Mouse (Mus musculus) bone marrow, adult 2 months (tissue): Measurements from ENCODE around the gene Cln5. TPM values are rescaled to one million over a fixed set of nuclear protein-coding genes. Genes with fewer than 3 reads are reported as not detected.

ENCODE experiments used
- H3K27ac ChIP-seq: fragments of 200-500 bp; 2 replicates; pipeline ENCODE4 v1.5.1; 2012; ENCODE audit warnings: low read depth, mild to moderate bottlenecking, control low read depth, inconsistent platforms, low read length; ENCODE audit not compliant: control insufficient read depth, poor library complexity, insufficient read depth
- H3K4me1 ChIP-seq: fragments of 200-500 bp; 2 replicates; pipeline ENCODE4 v1.6.1; 2011; ENCODE audit warnings: low read length; ENCODE audit not compliant: control insufficient read depth, insufficient read depth
- H3K4me3 ChIP-seq: fragments of 200-500 bp; replicated peaks from 2 replicates; pipeline ENCODE3; 2011; ENCODE audit warnings: mild to moderate bottlenecking, low read depth, low read length, control low read depth; ENCODE audit not compliant: control insufficient read depth
- CTCF ChIP-seq: fragments of 200-500 bp; IDR thresholded peaks from 2 replicates; pipeline ENCODE4 v1.5.1; 2011; ENCODE audit warnings: low read length, control low read depth; ENCODE audit not compliant: control insufficient read depth, insufficient read depth
- POLR2A ChIP-seq: fragments of 200-500 bp; IDR thresholded peaks from 2 replicates; pipeline ENCODE4 v1.6.1; 2011; ENCODE audit warnings: low read depth, mild to moderate bottlenecking, control low read depth, low read length, borderline replicate concordance; ENCODE audit not compliant: control insufficient read depth
- WGBS: fragments of 180-500 bp; shearing (Covaris S2); methylation state at CpG from one replicate; pipeline ENCODE4 v1.1.7; 2018; 5-methylcytosine and 5-hydroxymethylcytosine counted together
- polyA plus RNA-seq: library from polyadenylated mRNA; stranded (reverse); fragments of >200 nt; gene quantifications from 2 replicates; pipeline ENCODE4 v1.2.4, GENCODE M21; 2011; ENCODE audit warnings: low replicate concordance; ENCODE audit not compliant: missing spikeins, insufficient read depth, insufficient read length

Gene Cln5
- polyA plus RNA-seq, 1 experiment = 15.5 TPM

DNA sequence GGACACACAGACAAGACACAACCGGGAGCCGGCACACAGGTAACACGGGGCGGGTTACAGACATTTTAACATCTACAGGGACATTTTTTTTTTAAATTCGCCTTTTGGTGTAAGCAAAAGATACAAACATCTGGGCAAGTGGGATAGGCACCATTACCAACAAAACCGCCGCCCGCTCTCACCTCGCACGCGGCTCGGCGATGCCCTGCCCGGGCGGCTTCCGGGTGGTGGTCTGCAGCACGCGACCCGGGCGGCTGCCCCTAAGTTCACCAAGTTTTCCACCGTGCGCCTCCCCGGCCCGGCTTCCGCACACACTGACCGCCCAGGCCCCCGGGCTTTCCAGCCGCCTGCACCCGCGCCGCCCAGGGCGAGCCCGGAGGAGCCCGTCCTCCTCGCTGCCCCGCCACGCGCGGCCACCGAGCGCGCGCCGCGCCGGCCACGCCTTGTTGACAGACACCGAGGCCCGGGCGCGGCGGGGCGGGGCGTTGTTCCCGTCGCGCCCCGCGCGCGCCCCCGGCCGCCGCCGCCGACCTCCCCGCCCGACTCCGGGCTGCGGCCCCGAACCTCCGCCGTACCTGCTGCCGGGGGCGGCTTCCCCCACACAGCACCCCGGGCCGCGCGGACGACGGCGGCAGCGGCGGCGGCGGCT is 28.7 kb downstream of the Cln5 start:
- H3K4me3 ChIP-seq = peak overlapping the region; percentile 96
- WGBS = under 1% methylated on average over 86 of the region's 86 CpGs
- H3K4me1 ChIP-seq = no peaks in the 10 kb centered on the region; the same call in 1 of the 2 replicates
- TF ChIP-seq POLR2A = peak; percentile 75; the same call in 1 of the 2 replicates
- no peak for TF ChIP-seq CTCF
- peak overlapping the region; percentile 100 for H3K27ac ChIP-seq

DNA sequence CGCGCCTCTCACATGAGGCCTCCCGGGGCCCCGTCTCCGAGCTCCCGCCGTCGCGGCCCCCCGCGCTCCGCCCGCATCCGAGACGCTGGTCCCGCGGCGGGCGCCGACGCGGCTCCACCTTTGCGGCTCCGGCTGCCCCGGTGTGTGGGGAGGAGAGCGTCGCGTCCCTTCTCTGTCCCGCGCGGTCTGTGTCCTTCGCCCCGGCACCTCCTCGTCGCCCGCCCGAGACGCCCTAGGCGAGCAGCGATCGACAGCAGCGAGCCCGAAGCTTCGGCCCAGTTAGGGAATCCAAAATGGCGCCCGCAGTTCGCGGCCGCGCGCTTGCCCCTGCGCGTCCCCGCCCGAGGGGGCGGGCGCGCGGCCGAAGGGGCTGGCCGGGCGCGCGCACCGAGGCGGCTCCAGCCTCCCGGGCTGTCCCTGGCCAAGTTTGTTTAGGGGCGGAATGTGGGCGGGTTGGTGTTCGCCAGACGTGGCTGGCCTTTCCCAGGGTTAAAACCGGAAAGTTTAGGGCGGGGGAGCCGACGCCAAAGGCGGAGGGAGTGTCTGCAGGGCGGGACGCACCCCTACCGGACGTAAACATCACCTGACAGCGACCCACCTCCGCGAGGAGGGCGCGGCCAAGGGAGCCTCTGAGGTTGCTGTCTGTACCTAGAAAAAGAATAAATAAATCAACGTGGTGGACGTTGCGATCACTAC is 29.4 kb downstream of the Cln5 start, which contains the start of gene Fbxl3:
Fbxl3 (minus strand) TSS at position 329 of the 696 bp plus-strand sequence.
- Histone ChIP-seq H3K27ac (peak within 1 kb of the TSS; percentile 100), H3K4me1 (no peaks in the 10 kb centered on the region; the same call in 1 of the 2 replicates), H3K4me3 (peak within 1 kb of the TSS; percentile 96)
- WGBS = under 1% methylated on average over 85 of the region's 88 CpGs
- TF ChIP-seq CTCF (no peak), POLR2A (0 out of 2 replicates have a peak, but pooled peaks have one; percentile 41)

- Histone ChIP-seq H3K27ac (no peak overlapping the region), H3K4me3 (no peak overlapping the region), H3K4me1 (no peaks in the 10 kb centered on the region; the same call in 1 of the 2 replicates)
- 86% methylated on average over 13 of the region's 13 CpGs for WGBS
- TF ChIP-seq CTCF = no peak
- no peak for TF ChIP-seq POLR2A
These were observed 30.3 kb downstream of the Cln5 start for GRCm38 (mm10) chr14:103100296-103100695.

GRCm38 (mm10) chr14:103101171-103101570 is 31.2 kb downstream of the Cln5 start:
- Histone ChIP-seq H3K4me3 (no peak overlapping the region), H3K27ac (no peak overlapping the region), H3K4me1 (no peaks in the 10 kb centered on the region; the same call in 1 of the 2 replicates)
- TF ChIP-seq CTCF (no peak), POLR2A (no peak)
- WGBS = 79% methylated on average over 3 of the region's 3 CpGs

- no peak for TF ChIP-seq POLR2A
- TF ChIP-seq CTCF = no peak
- 63% methylated on average over 6 of the region's 6 CpGs for WGBS
- Histone ChIP-seq H3K27ac (no peak overlapping the region), H3K4me1 (no peaks in the 10 kb centered on the region; the same call in 1 of the 2 replicates), H3K4me3 (no peak overlapping the region)
These were observed 32.2 kb downstream of the Cln5 start for GRCm38 (mm10) chr14:103102246-103102645.

GRCm38 (mm10) chr14:103102731-103103335 is 32.8 kb downstream of the Cln5 start:
- TF ChIP-seq CTCF (no peak), POLR2A (no peak)
- H3K27ac ChIP-seq = no peak overlapping the region
- WGBS = 84% methylated on average over 10 of the region's 10 CpGs
- H3K4me1 ChIP-seq = no peaks in the 10 kb centered on the region
- H3K4me3 ChIP-seq = no peak overlapping the region

DNA sequence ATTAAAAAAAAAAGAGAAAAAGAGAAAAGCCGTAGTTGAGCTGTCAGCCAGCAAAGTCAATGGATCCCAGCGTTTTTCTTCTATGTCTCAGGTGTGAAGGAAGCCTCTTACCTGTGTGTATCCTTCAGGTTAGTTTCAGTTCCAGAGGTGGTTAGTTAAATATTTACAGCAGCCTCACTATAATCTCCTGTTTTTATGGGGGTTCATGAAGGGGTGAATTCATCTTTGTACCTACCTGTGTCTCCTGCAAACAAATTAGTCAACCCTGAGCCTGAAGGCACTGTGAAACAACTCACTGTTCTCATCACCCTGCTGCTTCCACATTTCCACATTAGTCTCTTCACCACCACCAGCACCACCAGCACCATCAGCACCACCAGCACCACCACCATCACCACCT is 36.3 kb downstream of the Cln5 start:
- WGBS = 83% methylated on average over 2 of the region's 2 CpGs
- H3K27ac ChIP-seq = no peak overlapping the region
- H3K4me1 ChIP-seq = no peaks in the 10 kb centered on the region
- no peak overlapping the region for H3K4me3 ChIP-seq
- TF ChIP-seq CTCF = no peak
- TF ChIP-seq POLR2A = no peak

GRCm38 (mm10) chr14:103109971-103110370 is 40.0 kb downstream of the Cln5 start:
- 88% methylated on average over 4 of the region's 4 CpGs for WGBS
- no peaks in the 10 kb centered on the region for H3K4me1 ChIP-seq
- H3K27ac ChIP-seq = no peak overlapping the region
- TF ChIP-seq CTCF (no peak), POLR2A (no peak)
- H3K4me3 ChIP-seq = no peak overlapping the region
